Mouse (Mus musculus) forebrain, embryonic 14.5 days (tissue): Measurements from ENCODE around the gene Nwd1. TPM values are rescaled to one million over a fixed set of nuclear protein-coding genes. Genes with fewer than 3 reads are reported as not detected.
"Not testable (repeated sequence)": the region's sequence is repeated elsewhere in the genome, so short reads cannot be mapped to it uniquely, and the experiment has no call there.

Source experiments
- ATAC-seq: fragments of 200-750 bp; cut with Nextera tagmentation; 2 replicates; pipeline ENCODE4 v1.8.0; 2017; ENCODE audit warnings: mild to moderate bottlenecking, moderate library complexity
- DNase-seq: peaks from one replicate; pipeline ENCODE4 v3.0.0-alpha.2; 2015; ENCODE audit warnings: low spot score
- H3K27ac ChIP-seq: fragments of 300-500 bp; sonication (generic); 2 replicates; pipeline ENCODE4 v1.5.1; 2014; ENCODE audit warnings: low read depth, mild to moderate bottlenecking, control low read depth, low read length, moderate library complexity
- H3K27me3 ChIP-seq: fragments of 300-500 bp; sonication (generic); replicated peaks from 2 replicates; pipeline ENCODE4 v1.6.1; 2014; ENCODE audit warnings: low read length, control low read depth, mixed read lengths; ENCODE audit not compliant: control insufficient read depth, insufficient read depth
- H3K36me3 ChIP-seq: fragments of 300-500 bp; sonication (generic); 2 replicates; pipeline ENCODE4 v1.6.1; 2014; ENCODE audit warnings: low read length, control low read depth; ENCODE audit not compliant: control insufficient read depth, insufficient read depth
- H3K4me1 ChIP-seq: fragments of 300-500 bp; sonication (generic); 2 replicates; pipeline ENCODE4 v1.6.1; 2014; ENCODE audit warnings: antibody characterized with exemption, low read length, control low read depth; ENCODE audit not compliant: control insufficient read depth, insufficient read depth
- H3K4me2 ChIP-seq: fragments of 300-500 bp; sonication (generic); 2 replicates; pipeline ENCODE4 v1.6.1; 2014; ENCODE audit warnings: mild to moderate bottlenecking, control low read depth, low read length
- H3K4me3 ChIP-seq: fragments of 300-500 bp; sonication (generic); 2 replicates; pipeline ENCODE4 v1.5.1; 2014; ENCODE audit warnings: low read depth, low read length, control low read depth
- H3K9ac ChIP-seq: fragments of 300-500 bp; sonication (generic); 2 replicates; pipeline ENCODE4 v1.6.1; 2014; ENCODE audit warnings: mild to moderate bottlenecking, low read length, control low read depth, moderate library complexity
- H3K9me3 ChIP-seq: fragments of 300-500 bp; sonication (generic); replicated peaks from 2 replicates; pipeline ENCODE4 v1.6.1; 2016; ENCODE audit warnings: low read length, control low read depth, mixed read lengths; ENCODE audit not compliant: control insufficient read depth
- WGBS: fragments of 180-500 bp; shearing (Covaris S2); extraction: QIAGEN DNeasy Blood & Tissue Kit; methylation state at CpG from one replicate; pipeline ENCODE4 v1.1.7; 2014; 5-methylcytosine and 5-hydroxymethylcytosine counted together
- polyA plus RNA-seq: library from polyadenylated mRNA; unstranded; fragments of >200 nt; fragmentation: Nextera tagmentation; extraction: Ambion mirVana; gene quantifications from 2 replicates; pipeline ENCODE4 v1.2.1, GENCODE M21; 2014

The Nwd1 gene
- polyA plus RNA-seq, 1 experiment from 2014 or later: 0.81 TPM

GRCm38 (mm10) chr8:72664107-72664652, 17.7 kb downstream of the Nwd1 start:
- Histone ChIP-seq H3K9me3 (no peaks in the 10 kb centered on the region), H3K27me3 (no peaks in the 10 kb centered on the region), H3K36me3 (no peaks in the 10 kb centered on the region), H3K27ac (no peak overlapping the region), H3K4me2 (no peak overlapping the region), H3K9ac (no peak overlapping the region), H3K4me1 (no peaks in the 10 kb centered on the region), H3K4me3 (no peak overlapping the region)
- DNase-seq (no peak), ATAC-seq (no peak)
- WGBS: 69% methylated on average over 3 of the region's 3 CpGs

GRCm38 (mm10) chr8:72664757-72665156, 18.2 kb downstream of the Nwd1 start:
- Histone ChIP-seq H3K9ac (no peak overlapping the region), H3K9me3 (no peaks in the 10 kb centered on the region), H3K27ac (no peak overlapping the region), H3K27me3 (no peaks in the 10 kb centered on the region), H3K4me3 (no peak overlapping the region), H3K36me3 (no peaks in the 10 kb centered on the region), H3K4me2 (no peak overlapping the region), H3K4me1 (no peaks in the 10 kb centered on the region)
- DNase-seq: no peak
- ATAC-seq: no peak
- 88% methylated on average over 5 of the region's 5 CpGs for WGBS

DNA sequence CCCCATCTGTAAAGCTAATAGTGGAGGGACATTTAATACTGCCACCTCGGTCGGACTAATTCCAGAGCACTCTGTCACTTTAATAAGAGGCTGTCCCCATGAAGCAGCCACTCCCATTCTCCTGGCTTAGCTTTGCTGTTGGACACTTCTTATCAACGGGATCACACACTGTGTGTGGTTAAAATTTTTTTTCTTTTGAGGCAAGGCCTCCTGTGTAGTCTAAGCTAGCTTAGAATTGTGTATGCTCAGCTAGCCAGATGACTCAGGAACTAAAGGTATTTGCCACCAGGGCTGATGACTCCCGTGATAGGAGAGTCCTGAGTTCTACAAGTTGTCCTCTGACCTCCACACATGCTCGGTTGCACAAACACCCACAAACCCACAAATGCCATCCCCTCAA, 18.9 kb downstream of the Nwd1 start:
- Histone ChIP-seq H3K27ac (no peak overlapping the region), H3K4me3 (no peak overlapping the region), H3K9ac (no peak overlapping the region), H3K36me3 (no peaks in the 10 kb centered on the region), H3K4me2 (no peak overlapping the region), H3K9me3 (no peaks in the 10 kb centered on the region), H3K27me3 (no peaks in the 10 kb centered on the region), H3K4me1 (no peaks in the 10 kb centered on the region)
- DNase-seq: no peak
- 64% methylated on average over 5 of the region's 5 CpGs for WGBS
- no peak for ATAC-seq

DNA sequence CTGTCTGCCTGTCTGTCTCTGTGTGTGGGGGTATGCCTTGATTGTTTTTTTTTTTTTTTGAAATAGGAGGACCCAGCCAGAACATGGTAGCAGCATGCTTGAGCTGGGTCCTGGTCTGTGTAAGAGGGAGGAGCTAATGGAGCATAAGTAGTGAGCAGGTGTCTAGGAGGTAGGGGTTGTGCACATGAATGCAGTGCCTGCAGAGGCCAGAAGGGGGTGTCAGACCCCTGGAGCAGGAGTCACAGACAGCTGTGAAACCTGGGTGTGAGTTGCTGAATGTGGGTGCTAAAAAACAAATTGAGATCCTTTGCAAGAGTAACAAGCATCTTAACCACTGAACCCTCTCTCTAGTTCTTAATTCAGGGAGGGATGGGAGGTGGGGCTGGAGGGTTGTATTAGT, 22.4 kb downstream of the Nwd1 start:
- no peak for ATAC-seq
- H3K4me2 ChIP-seq: no peak overlapping the region
- H3K27me3 ChIP-seq: no peaks in the 10 kb centered on the region
- DNase-seq: no peak
- no peaks in the 10 kb centered on the region for H3K36me3 ChIP-seq
- H3K9me3 ChIP-seq: no peaks in the 10 kb centered on the region
- H3K9ac ChIP-seq: no peak overlapping the region
- no peaks in the 10 kb centered on the region for H3K4me1 ChIP-seq
- no peak overlapping the region for H3K4me3 ChIP-seq
- H3K27ac ChIP-seq: no peak overlapping the region

GRCm38 (mm10) chr8:72672802-72673201, 26.3 kb downstream of the Nwd1 start:
- Histone ChIP-seq H3K27ac (no peak overlapping the region), H3K4me1 (no peaks in the 10 kb centered on the region), H3K4me3 (no peak overlapping the region), H3K9ac (no peak overlapping the region), H3K4me2 (no peak overlapping the region), H3K36me3 (no peaks in the 10 kb centered on the region), H3K27me3 (no peaks in the 10 kb centered on the region), H3K9me3 (no peaks in the 10 kb centered on the region)
- no peak for ATAC-seq
- WGBS: 81% methylated on average over 1 of the region's 1 CpGs
- no peak for DNase-seq

GRCm38 (mm10) chr8:72674184-72674583, 27.7 kb downstream of the Nwd1 start:
- Histone ChIP-seq H3K27ac (no peak overlapping the region), H3K36me3 (no peaks in the 10 kb centered on the region), H3K9ac (no peak overlapping the region), H3K4me3 (no peak overlapping the region), H3K4me2 (no peak overlapping the region), H3K4me1 (no peaks in the 10 kb centered on the region), H3K9me3 (no peaks in the 10 kb centered on the region), H3K27me3 (no peaks in the 10 kb centered on the region)
- WGBS: 82% methylated on average over 2 of the region's 2 CpGs
- ATAC-seq: no peak
- DNase-seq: no peak

DNA sequence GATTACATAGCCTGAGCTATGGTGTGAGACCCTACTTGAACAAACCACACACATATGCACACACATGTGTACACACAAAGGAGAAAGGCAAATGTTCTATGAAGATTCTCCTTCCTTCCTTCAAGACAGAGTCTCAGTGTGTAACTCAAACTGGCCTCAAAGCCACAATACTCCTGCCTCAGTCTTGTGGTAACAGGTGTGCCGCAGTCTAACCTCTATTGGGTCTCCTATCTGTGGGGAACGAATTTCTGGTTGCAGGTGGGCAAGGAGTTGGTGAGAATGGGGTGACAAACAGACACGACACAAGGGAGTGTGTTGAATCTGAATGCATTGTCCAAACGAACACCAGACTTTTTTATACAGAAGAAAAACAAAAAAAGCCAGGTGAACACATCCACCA, 29.9 kb downstream of the Nwd1 start:
- Histone ChIP-seq H3K36me3 (no peaks in the 10 kb centered on the region), H3K9me3 (no peaks in the 10 kb centered on the region), H3K9ac (no peak overlapping the region), H3K4me1 (no peaks in the 10 kb centered on the region), H3K4me3 (no peak overlapping the region), H3K27me3 (no peaks in the 10 kb centered on the region), H3K4me2 (no peak overlapping the region), H3K27ac (no peak overlapping the region)
- DNase-seq: no peak
- 57% methylated on average over 4 of the region's 4 CpGs for WGBS
- ATAC-seq: no peak

DNA sequence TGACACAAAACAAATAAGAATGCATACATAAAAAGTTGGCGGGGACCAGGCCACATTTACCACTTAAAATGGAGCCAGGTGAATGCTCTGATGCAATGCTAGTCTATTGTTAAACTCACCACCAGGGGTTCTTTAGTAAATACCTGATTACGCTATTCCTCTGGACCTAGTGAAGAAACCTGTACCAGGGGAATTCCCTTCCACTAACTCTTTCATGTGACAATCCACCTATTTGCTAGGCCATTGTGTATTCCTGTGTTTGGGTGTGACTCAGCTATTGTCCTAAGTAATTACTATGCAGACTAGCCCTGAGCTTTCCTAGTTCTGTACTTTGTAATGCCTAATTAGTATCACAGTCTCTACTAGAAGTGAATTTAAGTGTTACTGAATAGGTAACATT, 30.3 kb downstream of the Nwd1 start:
- not testable (repeated sequence) for H3K36me3 ChIP-seq, DNase-seq, H3K27ac ChIP-seq, H3K4me3 ChIP-seq, ATAC-seq, H3K4me1 ChIP-seq, H3K27me3 ChIP-seq, H3K9me3 ChIP-seq, H3K4me2 ChIP-seq, H3K9ac ChIP-seq
- WGBS: 27% methylated on average over 2 of the region's 2 CpGs

DNA sequence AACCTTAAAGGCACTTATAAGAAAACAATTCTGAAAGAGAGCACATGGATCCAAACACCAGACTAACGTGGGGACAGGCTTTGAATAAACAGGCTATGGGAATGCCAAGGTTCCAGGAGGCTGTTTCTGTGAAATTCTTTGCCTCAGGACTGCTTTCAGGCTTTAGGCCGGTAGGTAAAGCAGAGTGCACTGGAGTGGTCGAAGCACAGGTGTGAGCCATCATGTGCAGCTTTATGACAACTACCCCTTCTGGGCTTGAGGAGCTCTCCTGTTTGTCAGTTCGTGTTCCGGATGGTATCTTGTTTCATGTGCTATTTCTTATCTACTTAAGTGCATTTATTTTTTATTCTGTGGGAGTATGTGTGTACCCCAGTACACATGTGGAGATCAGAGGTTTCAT, 30.8 kb downstream of the Nwd1 start:
- no peak overlapping the region for H3K9ac ChIP-seq
- no peak for DNase-seq
- no peak for ATAC-seq
- H3K9me3 ChIP-seq: no peaks in the 10 kb centered on the region
- no peaks in the 10 kb centered on the region for H3K27me3 ChIP-seq
- no peaks in the 10 kb centered on the region for H3K4me1 ChIP-seq
- no peak overlapping the region for H3K4me2 ChIP-seq
- no peak overlapping the region for H3K27ac ChIP-seq
- WGBS: 60% methylated on average over 5 of the region's 5 CpGs
- no peak overlapping the region for H3K4me3 ChIP-seq
- H3K36me3 ChIP-seq: no peaks in the 10 kb centered on the region
